Mouse (Mus musculus) brain, embryonic 14.5 days (tissue): ENCODE measurements around the gene Calhm2. TPM values are rescaled to one million over a fixed set of nuclear protein-coding genes. Genes with fewer than 3 reads are reported as not detected.

Experiments used
- DNase-seq: peaks from one replicate; pipeline ENCODE4 v3.0.0-alpha.2; 2011; ENCODE audit warnings: low read depth
- CTCF ChIP-seq: fragments of 200-500 bp; IDR thresholded peaks from 2 replicates; pipeline ENCODE4 v1.5.1; 2012; ENCODE audit warnings: inconsistent platforms, mild to moderate bottlenecking, moderate library complexity, borderline replicate concordance; ENCODE audit not compliant: insufficient read depth, insufficient read length; ENCODE audit errors: extremely low read depth
- POLR2A ChIP-seq: fragments of 200-500 bp; IDR thresholded peaks from 2 replicates; pipeline ENCODE4 v1.6.1; 2012; ENCODE audit warnings: mild to moderate bottlenecking, inconsistent platforms, borderline replicate concordance; ENCODE audit not compliant: poor library complexity, insufficient read depth, insufficient read length, severe bottlenecking; ENCODE audit errors: extremely low read depth
- polyA plus RNA-seq: library from polyadenylated mRNA; depleted of rRNA; stranded (reverse); fragments of >200 nt; gene quantifications from 2 replicates; pipeline ENCODE4 v1.2.3, GENCODE M21; 2012; rRNA removed

Gene Calhm2
- polyA plus RNA-seq, result 1.5 TPM in 2 replicates

DNA sequence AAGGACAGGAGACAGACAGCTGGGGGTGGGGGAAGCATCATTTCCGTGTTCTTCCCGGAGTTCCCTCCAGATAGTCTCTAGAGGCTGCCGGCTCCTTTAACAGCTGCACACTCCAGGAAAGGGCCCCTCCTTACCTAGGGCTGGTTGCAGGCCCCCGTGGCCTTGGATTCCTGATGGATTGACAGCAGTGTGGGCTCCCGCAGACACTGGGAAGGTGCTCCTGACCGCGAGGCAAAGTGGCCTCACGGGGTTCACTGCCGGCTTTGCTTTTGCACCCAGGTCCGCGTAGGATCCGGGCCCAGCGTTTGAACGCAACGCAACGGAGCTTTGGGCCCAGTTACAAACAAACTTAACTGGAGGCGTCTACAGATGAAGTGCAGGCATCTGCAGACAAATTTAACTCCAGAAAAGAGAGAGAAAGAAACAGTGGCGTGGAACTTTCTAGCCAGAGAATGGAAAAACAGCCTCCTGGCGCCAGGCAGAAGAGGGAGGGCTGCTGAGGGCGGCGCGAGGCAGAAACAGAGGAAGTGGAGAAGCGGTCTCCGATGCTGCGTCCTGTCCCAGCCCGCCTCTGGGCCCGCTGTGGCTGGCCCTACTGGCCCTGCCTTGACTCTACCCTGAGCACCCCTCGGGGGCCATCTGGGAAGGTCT, at the start of gene Calhm2:
Gene Calhm2, minus strand, starts transcription at position 524 of the 651 bp plus-strand sequence.
- no peak for TF ChIP-seq CTCF
- TF ChIP-seq POLR2A, result no peak
- peak; percentile 24 for DNase-seq

DNA sequence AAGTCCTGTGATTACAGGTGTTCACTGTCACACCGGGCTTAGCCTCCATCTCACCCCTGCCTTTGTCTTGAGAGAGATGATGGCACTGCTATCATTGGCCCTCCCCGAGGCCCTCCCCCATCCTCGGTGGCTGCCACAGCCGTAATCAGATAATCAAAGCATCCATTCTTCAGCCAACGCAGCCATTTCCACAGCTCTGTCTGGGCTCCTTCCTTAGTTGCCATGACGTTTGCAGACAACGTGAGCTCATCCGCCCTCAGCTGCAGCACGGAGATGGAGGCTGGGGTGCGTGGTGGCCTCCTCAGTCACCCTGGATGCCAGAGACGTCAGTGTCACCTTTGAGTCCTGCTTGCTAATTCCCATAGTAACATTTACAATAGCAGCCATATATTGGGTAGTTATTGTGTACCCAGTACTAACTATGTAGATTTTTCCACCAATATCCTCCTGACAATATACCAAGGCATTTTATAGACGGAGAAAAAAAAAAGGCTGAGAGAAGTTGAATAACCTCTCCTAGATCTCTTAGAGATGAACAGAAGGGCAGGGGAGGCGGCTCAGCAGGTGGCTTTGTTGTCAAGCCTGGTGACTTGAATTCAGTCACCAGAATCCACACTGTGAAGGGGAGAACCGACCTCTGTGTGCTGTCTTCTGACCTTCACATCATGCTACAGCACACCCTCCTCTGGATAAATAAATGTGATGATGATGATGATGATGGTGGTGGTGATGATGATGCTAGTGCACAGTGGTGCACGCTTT, 48.6 kb upstream of the Calhm2 start:
- DNase-seq, result no peak
- no peak for TF ChIP-seq POLR2A
- TF ChIP-seq CTCF, result no peak

DNA sequence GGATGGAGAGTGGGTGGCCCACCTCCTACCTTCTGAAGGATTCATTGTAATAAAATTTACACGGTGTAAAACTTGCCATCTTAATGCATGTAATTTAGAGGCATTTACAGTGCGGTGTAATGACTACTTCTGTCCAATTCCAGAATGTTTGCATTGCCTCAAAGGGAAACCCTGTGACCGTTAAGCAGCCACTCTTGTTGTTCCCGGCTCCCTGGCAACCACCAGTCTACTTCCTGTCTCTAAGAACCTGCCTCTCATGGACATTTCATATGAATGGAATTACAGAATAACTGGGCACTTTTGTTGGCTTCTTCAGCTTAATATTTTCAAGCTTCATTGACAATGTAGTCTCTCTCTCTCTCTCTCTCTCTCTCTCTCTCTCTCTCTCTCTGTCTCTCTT, 46.6 kb upstream of the Calhm2 start:
- TF ChIP-seq POLR2A, result no peak
- TF ChIP-seq CTCF, result no peak
- DNase-seq, result no peak

DNA sequence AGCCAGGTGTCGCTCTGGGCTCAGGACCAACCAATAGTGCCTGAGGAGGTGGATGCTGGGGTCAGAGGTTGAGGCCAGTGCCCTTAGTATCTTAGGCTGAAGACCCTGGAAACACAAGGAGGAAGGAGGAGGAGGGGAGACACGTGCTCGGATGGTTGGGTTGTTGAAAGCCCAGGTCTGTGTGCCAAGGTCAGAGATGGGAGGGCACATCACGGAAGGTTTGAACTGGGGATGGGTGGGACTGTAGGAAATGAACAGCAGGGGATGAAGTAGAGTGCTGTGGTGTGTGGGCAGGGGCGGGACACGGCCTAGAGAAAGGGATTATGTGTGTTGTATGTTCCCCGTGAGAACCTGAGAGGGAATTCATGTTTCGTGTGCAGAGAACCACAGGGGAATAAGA, 46.1 kb upstream of the Calhm2 start:
- TF ChIP-seq CTCF (no peak), POLR2A (no peak)
- DNase-seq, result no peak

DNA sequence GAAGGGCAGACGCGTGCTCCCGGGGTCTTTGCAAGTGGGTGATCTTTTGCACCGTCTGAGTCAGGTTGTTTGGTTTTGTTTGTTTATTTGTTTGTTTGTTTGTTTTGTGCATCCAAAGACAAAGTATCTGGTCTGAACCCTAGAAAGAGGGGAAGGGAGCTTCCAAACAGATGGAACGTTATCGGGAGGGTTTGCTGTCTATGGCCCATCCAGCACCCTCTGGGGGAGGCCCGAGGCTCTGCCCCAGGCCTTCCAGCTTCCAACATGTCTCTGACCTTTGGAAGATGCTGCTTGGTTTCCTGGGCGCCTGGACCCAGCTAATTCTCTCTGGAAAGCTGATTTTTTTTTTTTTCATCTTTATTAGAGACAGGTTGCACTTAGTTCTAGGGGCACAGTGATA, 41.9 kb upstream of the Calhm2 start:
- TF ChIP-seq POLR2A (no peak), CTCF (no peak)
- no peak for DNase-seq

DNA sequence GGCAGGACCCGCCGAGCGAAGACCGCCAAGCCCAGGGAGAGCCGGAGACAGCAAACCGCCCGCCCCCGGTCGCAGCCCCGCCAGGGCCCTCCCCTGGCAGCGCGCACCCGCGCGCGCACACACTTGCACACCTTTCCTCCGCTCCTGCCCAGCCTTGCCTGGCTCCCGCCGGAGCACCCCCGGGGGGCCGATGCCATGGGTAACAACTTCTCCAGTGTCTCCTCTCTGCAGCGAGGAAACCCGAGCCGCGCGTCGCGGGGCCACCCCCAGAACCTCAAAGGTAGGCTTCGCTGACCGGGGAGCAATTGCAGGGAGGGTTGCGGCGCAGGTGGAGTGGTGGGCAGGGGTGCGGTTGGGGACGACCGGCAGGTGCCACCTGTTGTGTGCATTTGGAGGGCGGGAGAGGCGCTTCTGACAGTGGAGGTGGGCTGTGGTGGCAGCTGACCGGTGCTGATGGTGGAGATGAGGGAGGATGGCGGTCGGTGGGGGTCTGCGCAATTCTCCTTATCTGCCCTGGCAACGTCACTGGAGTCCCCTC, 41.2 kb upstream of the Calhm2 start:
- TF ChIP-seq POLR2A, result 0 out of 2 replicates have a peak, but pooled peaks have one; percentile 34
- TF ChIP-seq CTCF, result no peak
- DNase-seq, result peak; percentile 28

DNA sequence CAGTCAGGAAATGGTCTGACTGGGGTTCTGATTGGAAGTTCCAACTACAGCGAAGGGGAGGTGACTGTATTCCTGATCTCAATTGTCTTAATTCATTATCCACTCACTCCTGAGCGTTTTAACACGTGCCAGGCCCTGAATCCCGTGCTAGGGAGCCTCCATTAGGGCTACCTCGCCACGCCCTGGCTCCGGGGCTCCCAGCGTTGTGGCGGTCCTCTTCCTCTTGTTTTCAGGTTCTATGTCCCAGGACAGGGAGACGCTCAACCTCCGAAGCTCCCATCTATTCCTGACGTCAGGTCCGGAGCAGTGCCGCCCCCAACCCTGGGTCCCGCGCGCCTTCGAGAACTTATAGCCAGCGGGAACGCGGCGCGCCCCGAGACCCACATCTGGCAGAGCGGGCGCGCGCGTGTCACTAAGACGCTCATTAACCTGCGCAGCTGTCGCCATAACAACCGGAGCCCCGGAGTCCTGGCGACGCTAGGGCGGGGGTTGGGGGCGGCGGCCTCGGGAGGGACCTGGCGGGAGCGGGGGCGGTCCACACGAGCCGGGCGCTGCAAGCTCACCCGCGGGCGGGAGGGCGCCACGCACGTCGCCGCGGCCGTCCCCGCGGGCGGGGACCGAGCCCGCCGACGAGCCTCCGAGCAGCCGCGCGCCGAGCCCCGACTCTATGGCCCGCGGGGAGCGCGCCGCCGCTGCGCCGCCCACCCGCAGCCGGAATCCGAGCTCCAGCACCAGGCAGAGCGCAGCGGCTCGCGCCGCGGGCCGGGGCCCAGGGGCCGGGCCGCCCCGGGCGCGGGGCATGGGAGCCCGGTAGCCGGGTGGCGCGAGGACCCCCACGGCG, 40.6 kb upstream of the Calhm2 start, which contains the start of gene Neurl1a:
Gene Neurl1a, plus strand, starts transcription at position 390 of the 841 bp plus-strand sequence.
- DNase-seq, result peak; percentile 78
- TF ChIP-seq POLR2A, result no peak

DNA sequence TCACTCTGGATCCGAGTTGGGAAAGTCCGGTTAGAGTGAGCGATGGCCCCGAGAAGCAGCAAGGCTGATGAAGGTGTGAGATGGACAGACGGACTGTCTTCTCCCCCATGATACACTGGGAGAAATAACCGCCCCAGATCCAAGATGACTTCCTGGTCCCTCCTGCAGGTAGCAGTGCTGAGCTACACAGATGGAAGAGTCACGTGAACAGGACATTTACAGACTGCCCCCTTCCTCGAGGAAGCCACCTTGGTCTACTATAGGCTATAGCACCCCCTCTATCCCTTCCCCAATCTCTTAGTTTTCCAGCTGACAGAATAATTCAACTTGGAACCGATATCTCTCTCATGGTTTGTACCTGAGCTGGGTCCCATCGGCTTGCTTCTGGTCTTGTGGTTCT, 39.9 kb upstream of the Calhm2 start:
- TF ChIP-seq POLR2A (no peak), CTCF (peak; percentile 51; the same call in 1 of the 2 replicates)

DNA sequence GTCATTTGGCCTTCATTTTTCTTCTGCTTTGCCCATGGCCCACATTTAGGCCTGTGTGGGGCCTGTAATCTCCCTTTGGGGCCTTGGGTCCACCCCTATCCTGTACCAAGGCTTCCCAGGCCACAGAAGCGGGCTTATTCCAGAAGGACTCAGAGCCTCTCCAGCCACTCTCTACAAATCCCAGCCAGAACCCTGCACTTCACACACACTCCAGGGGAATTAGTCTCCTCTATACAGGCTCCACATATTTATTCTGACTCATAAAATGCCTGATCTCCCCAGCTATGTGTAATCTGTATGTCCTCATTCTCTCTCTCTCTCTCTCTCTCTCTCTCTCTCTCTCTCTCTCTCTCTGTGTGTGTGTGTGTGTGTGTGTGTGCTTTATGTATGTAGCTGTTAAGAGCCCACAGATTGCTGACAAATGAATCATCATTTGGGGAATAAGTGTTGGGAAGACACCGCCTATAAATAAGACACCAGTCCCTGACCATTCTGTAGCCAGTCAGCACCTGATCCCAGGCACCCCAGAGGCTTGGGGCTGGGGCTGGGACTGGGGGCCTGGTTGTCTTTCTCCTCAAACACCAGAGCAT, 38.9 kb upstream of the Calhm2 start:
- DNase-seq, result no peak
- TF ChIP-seq POLR2A, result no peak

More for the DNA sequence above, 39.9 kb upstream of the Calhm2 start:
- DNase-seq, result peak; percentile 53

DNA sequence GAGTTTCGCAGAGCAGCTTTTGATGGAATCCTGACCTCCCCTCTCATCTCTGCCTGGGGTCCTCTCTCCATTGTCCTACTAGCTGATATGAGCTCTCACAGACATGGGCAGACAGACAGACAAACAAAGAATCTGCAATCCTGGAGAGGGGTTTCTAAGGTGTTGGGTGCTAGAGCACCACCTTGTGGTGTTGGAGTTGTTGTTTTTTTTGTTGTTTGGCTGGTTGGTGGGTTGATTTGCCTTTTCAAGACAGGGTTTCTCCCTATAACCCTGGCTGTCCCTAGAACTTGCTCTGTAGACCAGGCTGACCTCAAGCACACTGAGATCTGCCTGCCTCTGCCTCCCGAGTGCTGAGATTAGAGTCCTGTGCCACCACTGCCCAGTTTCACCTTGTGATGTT, 37.4 kb upstream of the Calhm2 start:
- TF ChIP-seq CTCF (peak; percentile 12; the same call in 1 of the 2 replicates), POLR2A (no peak)
- DNase-seq, result no peak

DNA sequence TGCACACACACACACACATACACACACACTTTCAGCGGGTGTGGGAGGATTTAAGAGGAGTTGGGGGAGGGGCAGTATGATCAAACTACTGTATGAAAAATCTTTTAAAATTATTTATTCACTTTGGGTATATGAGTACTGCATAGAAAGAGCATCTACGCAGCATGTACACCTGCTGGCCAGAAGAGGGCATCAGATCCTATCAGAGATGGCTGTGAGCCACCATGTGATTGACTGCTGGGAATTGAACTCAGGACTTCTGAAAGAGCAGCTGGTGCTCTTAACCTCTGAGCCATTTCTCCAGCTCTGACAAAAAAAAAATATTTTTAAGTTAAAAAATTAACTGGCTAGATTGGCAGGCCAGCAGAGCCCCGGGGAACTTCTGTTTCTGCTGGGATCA, 36.4 kb upstream of the Calhm2 start:
- TF ChIP-seq POLR2A, result no peak
- TF ChIP-seq CTCF, result peak; percentile 50; the same call in 1 of the 2 replicates
- DNase-seq, result peak; percentile 49
